Mouse (Mus musculus) heart, adult 11 months (tissue): ENCODE measurements around the gene Pex19.

Source experiments
- DNase-seq: peaks from one replicate; pipeline ENCODE4 v3.0.0; 2022

The Pex19 gene

GRCm38 (mm10) chr1:172126376-172127347, at the start of gene Pex19:
Gene Pex19 (plus strand): TSS chr1:172126755.
- DNase-seq: peak; percentile 98

GRCm38 (mm10) chr1:172077981-172078380, 48.6 kb upstream of the Pex19 start:
- DNase-seq: peak; percentile 80

GRCm38 (mm10) chr1:172082101-172082898, 44.3 kb upstream of the Pex19 start, which contains the start of the genes Copa and Ncstn:
Gene Copa (plus strand): TSS chr1:172082529.
Gene Ncstn (minus strand): TSS chr1:172082795.
- DNase-seq: peak; percentile 99

GRCm38 (mm10) chr1:172082899-172083445, 43.6 kb upstream of the Pex19 start:
- DNase-seq: no peak

GRCm38 (mm10) chr1:172093522-172093921, 33.0 kb upstream of the Pex19 start:
- peak; percentile 92 for DNase-seq

- DNase-seq: peak; percentile 25
Measured at GRCm38 (mm10) chr1:172094295-172094694, 32.3 kb upstream of the Pex19 start.

- peak; percentile 88 for DNase-seq
Measured at GRCm38 (mm10) chr1:172095202-172095601, 31.4 kb upstream of the Pex19 start.

- no peak for DNase-seq
Measured at GRCm38 (mm10) chr1:172099325-172100033, 27.1 kb upstream of the Pex19 start.

GRCm38 (mm10) chr1:172103619-172104018, 22.9 kb upstream of the Pex19 start:
- no peak for DNase-seq

GRCm38 (mm10) chr1:172105101-172105500, 21.5 kb upstream of the Pex19 start:
- no peak for DNase-seq

GRCm38 (mm10) chr1:172107777-172108477, 18.6 kb upstream of the Pex19 start:
- peak; percentile 87 for DNase-seq

GRCm38 (mm10) chr1:172116948-172117347, 9.6 kb upstream of the Pex19 start:
- DNase-seq: no peak

- peak; percentile 81 for DNase-seq
Measured at GRCm38 (mm10) chr1:172119100-172119499, 7.5 kb upstream of the Pex19 start.

- DNase-seq: peak; percentile 90
Measured at GRCm38 (mm10) chr1:172119720-172120119, 6.8 kb upstream of the Pex19 start.

- DNase-seq: peak; percentile 72
Measured at GRCm38 (mm10) chr1:172122671-172123070, 3.9 kb upstream of the Pex19 start.

GRCm38 (mm10) chr1:172124572-172124971, 2.0 kb upstream of the Pex19 start:
- DNase-seq: peak; percentile 74

- peak; percentile 92 for DNase-seq
Measured at GRCm38 (mm10) chr1:172127487-172127886, 932 bp downstream of the Pex19 start.

- DNase-seq: peak; percentile 83
Measured at GRCm38 (mm10) chr1:172128563-172128962, 2.0 kb downstream of the Pex19 start.

GRCm38 (mm10) chr1:172129108-172129507, 2.6 kb downstream of the Pex19 start:
- DNase-seq: peak; percentile 81

- DNase-seq: peak; percentile 83
Measured at GRCm38 (mm10) chr1:172129780-172130179, 3.2 kb downstream of the Pex19 start.

- DNase-seq: no peak
Measured at GRCm38 (mm10) chr1:172132319-172132718, 5.8 kb downstream of the Pex19 start.

GRCm38 (mm10) chr1:172133535-172133934, 7.0 kb downstream of the Pex19 start:
- peak; percentile 94 for DNase-seq
